Mouse (Mus musculus): Measurements from ENCODE around the gene Exoc6. TPM values are rescaled to one million over a fixed set of nuclear protein-coding genes. Genes with fewer than 3 reads are reported as not detected.
A peak's percentile ranks its signal among the peaks of the same experiment; 100 is the strongest.

Gene Exoc6
- total RNA-seq, 2 experiments from 2014 or later, result 44.3 to 73.0 TPM

DNA sequence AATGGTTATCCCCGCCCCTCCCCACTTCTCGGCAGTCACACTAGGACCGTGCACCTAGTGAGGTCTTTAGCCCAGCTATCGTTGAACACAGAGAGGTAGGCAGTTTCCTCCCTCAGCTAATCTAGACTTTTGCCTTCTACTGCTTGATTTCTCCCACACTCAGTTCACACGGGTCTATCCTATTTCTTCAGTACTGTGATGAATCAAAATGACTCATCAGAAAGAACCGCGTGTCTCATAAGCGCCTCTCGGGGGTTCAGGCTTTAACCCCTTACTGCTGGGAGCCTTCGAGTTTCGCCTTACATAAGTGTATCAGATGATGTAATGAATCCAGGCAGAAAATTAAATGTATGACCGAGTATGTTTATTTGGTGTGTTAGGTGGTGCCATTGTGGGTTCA, 123.2 kb downstream of the Exoc6 start:
- ATAC-seq (replicated peaks; ENCODE audit: poor library complexity, severe bottlenecking), result no peak

DNA sequence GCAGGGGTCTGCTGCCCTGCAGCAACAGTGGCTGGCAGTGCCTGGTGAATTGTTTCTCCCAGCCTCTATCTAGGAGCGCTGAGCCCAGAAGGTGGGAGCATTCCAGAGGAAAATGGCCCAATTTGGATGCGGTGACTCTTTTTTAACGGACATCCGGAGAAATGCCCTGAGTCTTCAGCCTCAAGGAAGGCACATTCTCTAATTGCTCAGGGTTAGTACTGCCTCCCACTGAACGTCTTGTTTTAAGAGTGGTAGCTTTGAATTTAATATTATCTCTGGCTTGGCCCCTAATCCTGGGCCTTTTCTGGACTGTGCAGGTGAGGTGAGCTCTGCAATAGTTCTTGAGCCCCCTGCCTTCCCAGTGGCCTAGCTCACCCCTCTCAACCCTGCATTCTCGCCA, 135.1 kb downstream of the Exoc6 start, which contains the start of gene Cyp26c1:
Cyp26c1 (plus strand) TSS at position 301 of the 400 bp plus-strand sequence.
- no peak for ATAC-seq (replicated peaks; ENCODE audit: poor library complexity, severe bottlenecking)

DNA sequence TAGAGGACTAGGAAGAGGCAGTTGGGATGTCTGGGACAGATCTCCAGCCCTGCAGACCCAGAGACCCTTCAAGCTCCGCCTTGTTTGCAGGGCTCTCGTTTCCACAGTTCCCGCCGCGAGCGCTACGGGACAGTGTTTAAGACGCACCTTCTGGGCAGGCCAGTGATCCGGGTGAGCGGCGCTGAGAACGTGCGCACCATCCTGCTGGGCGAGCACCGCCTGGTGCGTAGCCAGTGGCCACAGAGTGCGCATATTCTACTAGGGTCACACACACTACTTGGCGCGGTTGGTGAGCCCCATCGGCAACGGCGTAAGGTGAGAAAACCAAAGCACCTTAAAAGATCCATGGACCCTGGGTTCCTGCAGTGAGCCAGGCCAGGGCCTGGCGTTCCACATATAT, 136.1 kb downstream of the Exoc6 start:
- ATAC-seq (replicated peaks; ENCODE audit: poor library complexity, severe bottlenecking), result no peak

DNA sequence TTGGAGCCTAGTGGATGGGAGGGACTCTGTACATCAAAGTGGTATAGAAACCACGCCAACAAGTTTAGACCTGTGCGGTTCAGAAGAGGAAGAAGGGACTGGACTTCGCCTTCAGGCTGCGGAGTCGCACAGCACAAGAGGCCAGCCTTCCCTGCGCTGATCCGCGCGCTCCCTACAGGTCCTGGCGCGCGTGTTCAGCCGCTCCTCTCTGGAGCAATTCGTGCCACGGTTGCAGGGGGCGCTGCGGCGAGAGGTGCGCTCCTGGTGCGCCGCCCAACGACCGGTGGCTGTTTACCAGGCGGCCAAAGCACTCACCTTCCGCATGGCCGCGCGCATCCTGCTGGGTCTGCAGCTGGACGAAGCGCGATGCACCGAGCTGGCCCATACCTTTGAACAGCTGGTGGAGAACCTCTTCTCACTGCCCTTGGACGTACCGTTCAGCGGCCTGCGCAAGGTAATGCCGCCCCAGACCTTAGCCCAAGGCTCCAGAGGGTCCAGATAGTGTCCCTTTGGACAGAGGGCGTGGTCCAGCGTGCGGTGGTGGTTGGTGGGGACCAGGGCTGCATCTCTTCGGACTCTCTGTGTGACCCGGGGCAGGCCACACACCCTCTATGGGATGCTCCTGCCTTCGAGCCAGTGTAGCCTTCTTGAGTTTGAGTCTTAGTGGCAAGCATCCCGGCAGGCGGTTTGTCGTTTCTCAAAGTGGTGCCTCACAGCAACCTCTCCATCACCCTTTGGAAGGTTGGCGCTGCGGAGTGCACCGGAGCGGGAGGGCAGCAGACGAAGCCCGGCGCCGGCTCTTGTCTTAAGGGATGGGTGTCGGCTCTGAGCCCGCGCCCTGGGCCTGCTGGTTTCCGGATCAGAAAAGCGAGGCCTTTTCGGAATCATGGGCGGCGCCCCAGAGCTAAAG, 137.0 kb downstream of the Exoc6 start:
- no peak for ATAC-seq (replicated peaks; ENCODE audit: poor library complexity, severe bottlenecking)

DNA sequence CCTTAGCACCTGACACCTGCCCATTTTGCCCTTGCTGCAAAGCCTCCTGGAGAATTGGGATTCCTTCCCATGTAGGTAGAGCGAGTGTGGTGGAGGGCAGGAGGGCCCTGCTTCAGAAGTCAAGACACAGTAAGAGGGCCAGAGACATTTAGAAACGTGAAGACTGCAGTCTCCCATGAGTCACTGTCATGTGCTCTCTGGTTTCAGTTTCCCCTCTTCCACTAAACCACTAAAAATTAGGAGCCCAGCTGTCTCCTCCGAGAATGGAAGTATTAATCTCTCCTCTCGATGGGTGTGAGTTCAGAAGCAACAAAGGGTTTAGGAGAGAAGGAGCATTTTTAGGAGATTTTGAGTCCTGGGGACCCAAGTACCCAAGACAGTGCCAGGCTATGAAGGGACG, 139.3 kb downstream of the Exoc6 start:
- ATAC-seq (replicated peaks; ENCODE audit: poor library complexity, severe bottlenecking), result no peak

DNA sequence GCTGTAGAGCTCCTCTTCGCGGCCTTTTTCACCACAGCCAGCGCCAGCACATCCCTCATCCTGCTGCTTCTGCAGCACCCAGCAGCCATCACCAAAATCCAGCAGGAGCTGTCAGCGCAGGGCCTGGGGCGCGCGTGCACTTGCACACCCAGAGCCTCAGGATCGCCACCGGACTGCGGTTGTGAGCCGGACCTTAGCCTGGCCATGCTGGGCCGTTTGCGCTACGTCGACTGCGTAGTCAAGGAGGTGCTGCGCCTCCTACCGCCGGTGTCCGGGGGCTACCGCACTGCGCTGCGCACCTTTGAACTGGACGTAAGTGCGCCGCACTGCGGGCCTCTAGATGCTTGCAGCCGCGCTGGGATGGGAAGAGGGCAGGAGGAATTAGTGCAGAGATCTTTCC, 140.5 kb downstream of the Exoc6 start:
- ATAC-seq (replicated peaks; ENCODE audit: poor library complexity, severe bottlenecking), result no peak

DNA sequence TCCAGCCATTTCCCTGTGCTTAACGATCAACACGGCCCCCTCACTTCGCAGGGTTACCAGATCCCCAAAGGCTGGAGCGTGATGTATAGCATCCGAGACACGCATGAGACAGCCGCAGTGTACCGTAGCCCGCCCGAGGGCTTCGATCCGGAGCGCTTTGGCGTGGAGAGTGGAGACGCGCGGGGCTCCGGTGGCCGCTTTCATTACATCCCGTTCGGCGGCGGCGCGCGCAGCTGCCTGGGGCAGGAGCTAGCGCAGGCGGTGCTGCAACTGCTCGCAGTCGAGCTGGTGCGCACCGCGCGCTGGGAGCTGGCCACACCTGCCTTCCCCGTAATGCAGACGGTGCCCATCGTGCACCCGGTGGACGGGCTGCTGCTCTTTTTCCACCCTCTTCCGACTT, 142.7 kb downstream of the Exoc6 start:
- peak; percentile 51 for ATAC-seq (replicated peaks; ENCODE audit: poor library complexity, severe bottlenecking)

DNA sequence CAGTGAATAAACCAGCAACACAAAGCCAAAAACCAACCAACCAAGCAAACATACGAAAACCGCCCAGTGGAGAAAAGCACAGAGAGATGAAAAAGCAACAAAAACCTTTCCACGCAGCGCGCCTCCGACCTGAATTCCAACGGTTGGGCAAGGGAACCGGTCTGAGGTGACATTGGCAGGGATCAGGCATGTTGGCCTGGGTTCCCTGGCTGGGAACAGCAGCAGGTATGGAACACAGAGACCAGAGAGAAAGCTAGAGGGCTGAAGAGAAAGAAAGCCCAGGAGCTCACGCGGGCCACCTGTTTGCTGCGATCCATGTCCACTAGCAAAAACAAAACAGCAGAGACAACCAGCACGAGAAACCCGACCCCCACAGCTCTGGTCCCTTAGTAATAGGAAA, 144.9 kb downstream of the Exoc6 start:
- ATAC-seq (replicated peaks; ENCODE audit: poor library complexity, severe bottlenecking), result no peak

DNA sequence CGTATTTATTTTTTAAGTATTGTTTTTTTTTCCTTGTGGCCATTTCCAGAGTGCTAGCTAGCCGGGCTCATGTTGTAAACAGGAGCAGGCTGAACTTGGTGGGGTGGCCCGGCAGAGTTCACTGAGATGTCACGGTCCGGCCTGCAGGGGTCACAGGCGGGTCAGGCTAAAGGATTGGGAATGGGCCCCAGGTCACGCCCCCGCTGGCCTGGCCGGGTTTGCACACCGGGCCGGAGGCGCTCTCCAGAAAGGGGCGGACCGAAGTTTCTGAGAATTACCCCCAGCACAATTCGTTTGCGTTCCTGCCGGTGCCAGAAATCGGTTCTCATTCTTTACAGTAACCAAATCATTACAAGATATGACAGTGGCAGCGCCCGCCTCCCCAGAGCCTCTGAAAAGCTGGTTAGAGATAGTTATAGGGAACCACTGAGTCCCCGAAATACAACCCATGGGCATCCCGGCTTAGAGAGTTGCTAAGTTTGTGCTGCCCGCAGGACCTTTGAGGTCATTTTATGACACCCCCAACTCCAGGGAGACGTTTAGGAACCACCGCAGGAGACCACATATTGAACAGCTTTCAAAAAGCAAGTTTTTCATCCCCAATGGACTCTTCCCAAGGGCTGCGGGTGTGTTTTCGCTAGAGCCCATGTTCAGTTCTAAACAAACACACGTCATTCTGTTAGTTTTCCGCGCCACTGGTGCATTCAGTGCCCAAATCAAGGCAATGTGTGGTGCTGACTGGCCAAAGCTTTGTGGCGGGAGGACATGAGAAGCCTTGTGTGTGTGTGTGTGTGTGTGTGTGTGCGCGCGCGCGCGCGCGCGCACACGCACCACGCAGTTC, 145.8 kb downstream of the Exoc6 start:
- no peak for ATAC-seq (replicated peaks; ENCODE audit: poor library complexity, severe bottlenecking)

DNA sequence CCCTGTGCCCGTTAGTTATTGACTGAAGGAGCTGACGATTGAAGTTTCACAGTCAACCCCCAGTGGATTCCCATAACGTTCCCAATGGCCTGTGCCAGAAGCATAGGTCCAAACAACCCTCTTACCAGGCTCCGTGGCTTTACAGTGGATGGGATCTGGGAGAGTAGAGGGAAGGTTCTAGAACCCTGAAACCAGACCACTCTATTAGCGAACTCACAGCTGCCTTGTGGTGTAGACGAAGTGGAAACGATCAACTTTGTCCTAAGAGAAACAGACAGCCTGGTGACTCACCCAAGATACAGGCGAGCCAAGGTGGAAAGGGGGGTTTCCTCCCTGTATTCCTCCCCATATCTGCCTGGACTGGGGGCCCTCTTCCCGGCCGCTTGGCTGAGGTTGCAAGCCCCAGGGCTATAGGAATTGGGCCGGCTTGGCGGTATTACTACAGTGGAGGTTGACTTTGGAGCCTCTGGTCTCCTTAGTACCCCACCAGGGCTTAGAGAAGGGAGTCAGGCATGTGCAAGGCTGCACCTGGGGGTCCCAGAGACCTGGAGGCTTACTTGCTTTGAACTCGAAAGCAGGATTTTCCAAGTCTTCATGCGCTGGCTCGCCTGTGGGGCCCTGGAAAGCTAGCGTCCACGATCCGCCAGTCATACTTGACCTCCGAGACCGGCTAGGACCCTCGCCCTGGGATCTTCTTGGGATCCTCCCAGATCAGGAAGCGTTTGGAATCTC, 146.6 kb downstream of the Exoc6 start:
- no peak for ATAC-seq (replicated peaks; ENCODE audit: poor library complexity, severe bottlenecking)

DNA sequence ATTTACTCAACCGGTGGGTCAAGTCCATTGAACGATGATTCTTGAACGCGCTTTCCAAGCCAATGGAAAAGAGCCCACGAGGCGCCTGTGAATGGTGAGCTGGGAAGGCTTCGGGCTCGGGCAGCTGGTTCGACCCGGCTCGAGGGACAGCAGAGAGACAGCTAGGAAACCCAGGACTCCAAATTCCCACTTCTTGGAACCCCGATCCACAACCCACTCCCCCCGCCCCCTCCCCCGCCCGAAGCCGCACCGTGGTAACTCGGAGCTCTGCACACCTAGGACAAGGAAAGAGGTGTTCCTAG, 147.1 kb downstream of the Exoc6 start:
- ATAC-seq (replicated peaks; ENCODE audit: poor library complexity, severe bottlenecking), result no peak

DNA sequence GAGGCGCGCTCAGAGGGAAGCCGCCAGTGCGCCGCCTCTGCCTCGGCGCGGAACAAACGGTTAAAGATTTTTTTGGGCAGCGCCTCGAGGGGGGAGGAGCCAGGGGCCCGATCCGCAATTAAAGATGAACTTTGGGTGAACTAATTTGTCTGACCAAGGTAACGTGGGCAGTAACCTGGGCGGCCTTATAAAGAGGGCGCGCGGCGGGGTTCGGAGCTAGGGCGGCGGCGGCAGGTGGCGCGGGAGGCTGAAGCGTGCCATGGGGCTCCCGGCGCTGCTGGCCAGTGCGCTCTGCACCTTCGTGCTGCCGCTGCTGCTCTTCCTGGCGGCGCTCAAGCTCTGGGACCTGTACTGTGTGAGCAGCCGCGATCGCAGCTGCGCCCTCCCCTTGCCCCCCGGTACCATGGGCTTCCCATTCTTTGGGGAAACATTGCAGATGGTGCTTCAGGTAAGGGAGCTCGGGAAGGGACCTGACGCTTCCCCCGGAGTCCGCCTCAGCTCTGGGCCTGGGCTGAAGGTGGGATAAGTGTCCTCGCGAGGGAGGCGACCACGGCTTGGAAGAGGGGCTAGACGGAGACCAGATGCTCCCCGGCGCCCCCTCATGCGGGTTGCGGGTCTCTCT, 147.5 kb downstream of the Exoc6 start, which contains the start of gene Cyp26a1:
Cyp26a1 (plus strand) TSS at position 148 of the 622 bp plus-strand sequence.
- ATAC-seq (replicated peaks; ENCODE audit: poor library complexity, severe bottlenecking), result no peak

DNA sequence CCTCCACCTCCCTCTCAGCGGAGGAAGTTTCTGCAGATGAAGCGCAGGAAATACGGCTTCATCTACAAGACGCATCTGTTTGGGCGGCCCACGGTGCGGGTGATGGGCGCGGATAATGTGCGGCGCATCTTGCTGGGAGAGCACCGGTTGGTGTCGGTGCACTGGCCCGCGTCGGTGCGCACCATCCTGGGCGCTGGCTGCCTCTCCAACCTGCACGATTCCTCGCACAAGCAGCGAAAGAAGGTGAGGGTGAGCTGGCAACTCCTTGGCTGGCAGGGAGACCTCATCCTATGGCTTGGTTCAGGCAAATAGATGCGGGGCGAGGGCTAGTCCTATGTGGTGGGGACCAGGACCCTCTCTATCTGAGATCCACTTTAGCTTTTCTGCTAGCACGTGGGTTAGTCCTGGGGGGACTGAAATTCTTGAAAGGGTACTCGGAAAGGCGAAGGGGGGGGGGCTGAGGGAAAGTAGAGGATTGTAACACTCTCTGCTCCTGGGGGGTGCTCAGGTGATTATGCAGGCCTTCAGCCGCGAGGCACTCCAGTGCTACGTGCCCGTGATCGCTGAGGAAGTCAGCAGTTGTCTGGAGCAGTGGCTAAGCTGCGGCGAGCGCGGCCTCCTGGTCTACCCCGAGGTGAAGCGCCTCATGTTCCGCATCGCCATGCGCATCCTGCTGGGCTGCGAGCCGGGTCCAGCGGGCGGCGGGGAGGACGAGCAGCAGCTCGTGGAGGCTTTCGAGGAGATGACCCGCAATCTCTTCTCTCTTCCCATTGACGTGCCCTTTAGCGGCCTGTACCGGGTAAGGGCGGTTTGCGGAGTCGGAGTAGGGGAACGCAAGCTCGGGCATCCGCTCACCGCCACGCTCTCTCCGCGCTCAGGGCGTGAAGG, 148.3 kb downstream of the Exoc6 start:
- ATAC-seq (replicated peaks; ENCODE audit: poor library complexity, severe bottlenecking), result peak; percentile 24

DNA sequence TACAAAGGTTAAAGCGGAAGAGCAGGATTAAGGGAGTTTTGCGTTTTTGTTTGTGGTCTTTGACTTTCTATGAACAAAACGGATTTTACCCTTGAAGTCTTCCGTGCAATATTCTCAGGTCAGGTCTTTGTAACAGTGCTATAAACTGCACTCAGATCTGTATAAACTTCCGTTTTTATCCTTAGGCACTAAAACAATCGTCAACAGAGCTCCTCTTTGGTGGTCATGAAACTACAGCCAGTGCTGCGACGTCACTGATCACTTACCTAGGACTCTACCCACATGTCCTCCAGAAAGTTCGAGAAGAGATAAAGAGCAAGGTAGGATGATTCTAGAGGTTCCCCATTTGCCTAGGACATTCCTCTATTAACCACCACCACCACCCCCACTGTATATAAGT, 149.5 kb downstream of the Exoc6 start:
- no peak for ATAC-seq (replicated peaks; ENCODE audit: poor library complexity, severe bottlenecking)

DNA sequence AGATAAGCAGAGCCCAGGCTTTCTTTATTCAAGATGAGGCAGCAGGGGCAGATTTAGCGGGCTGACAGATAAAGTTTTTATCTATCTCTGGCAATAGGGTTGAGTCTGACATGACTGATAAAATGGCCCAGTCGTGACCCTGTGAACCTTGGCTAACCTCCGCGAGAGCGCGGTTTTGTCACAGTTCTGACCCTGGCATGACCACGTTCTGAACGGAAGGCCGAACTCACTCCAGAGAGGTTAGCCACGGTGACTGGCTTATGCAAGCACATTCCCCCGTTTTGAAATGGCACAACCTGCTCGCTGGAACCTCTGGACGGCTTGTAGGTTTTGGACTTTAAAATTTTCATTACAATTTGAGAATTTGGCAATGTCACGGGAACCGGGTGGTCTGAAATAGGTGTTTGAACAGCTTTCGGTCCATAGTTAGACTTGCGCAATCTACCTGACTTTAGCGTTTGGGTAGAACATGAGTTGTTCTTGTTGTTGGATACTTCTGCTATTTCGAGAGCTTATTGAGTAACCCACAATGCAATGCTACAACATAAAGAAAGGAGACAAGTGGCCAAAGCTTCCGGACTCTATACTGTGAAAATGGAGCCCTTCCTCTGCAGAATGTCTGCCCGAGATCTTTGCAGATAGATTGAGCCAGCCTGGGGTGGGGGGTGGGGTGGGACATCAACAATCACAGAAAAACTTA, 152.3 kb downstream of the Exoc6 start:
- ATAC-seq (replicated peaks; ENCODE audit: poor library complexity, severe bottlenecking), result peak; percentile 72

DNA sequence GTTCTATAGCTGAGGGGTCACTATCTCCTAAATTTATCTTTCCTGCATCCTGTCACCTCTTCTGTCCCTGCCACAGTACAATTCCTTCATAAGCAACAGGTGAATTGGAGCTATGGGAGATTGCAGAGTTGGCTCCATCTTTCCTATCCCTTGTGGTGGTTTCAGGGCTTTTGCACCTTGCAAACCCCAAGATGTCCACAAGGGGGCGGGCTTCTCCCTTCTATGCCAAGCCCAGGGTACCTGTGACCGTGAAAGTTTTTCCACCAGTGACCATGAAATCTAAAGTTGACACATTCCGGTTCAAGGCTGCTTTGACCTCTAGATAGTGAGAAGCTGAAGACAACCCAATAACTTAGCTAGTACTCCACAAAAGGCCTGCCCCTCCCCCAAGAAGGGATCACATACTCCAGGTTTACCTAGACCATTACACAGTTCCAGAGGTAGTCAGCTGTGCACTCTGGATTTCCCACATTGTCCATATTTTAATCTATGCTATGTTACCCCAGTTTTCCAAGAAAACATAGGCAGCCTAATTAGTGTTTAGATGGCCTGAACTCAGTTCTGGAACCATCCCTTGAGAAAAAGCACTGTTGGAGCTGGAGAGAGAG, 153.8 kb downstream of the Exoc6 start:
- peak; percentile 51 for ATAC-seq (replicated peaks; ENCODE audit: poor library complexity, severe bottlenecking)

DNA sequence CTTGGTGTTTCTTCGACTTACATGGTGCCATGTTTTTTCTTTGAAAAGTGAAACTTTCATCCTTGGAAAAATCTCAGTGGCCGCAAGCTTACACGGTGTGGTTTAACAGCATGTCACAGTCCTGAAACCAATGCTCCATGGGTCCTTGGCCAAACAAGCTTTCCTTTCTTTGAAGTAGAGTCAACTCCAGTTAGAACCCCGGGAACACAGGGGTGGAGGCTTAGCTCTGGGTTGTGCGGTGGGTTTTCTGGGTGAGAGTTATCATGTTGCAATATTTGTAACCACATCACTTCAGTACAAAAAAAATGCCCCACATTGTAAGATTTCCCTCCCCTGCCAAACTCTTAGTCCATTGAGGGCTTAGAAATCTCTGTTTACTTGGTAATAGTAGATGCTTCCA, 155.5 kb downstream of the Exoc6 start:
- no peak for ATAC-seq (replicated peaks; ENCODE audit: poor library complexity, severe bottlenecking)

DNA sequence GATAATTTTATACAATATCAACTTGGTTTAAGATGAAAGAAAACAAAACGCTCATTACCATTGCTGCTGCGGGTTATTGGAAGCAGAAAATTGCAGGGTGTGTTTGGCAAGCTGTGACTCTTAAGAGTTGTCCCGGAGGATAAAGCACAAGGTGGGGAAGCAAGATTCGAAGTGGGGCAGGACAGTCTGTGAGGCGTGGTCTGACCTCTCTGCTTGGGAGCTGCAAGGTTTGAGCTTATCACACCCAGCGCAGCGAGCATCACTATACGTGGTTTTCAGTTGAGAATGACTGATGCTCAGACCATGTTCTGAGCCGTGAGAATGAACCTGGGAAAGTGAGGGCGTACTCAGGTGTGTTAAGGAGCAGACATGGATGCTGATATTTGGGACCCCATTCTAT, 164.5 kb downstream of the Exoc6 start:
- no peak for ATAC-seq (replicated peaks; ENCODE audit: poor library complexity, severe bottlenecking)

Data from granulocyte monocyte progenitor cell, adult 5-6 weeks (primary cell).